Mouse (Mus musculus): ENCODE measurements around the gene Pde8b. TPM values are rescaled to one million over a fixed set of nuclear protein-coding genes. Genes with fewer than 3 reads are reported as not detected.
A peak's percentile ranks its signal among the peaks of the same experiment; 100 is the strongest.

Pde8b gene
- total RNA-seq, 2 experiments from 2014 or later = 72.0 to 77.5 TPM

GRCm38 (mm10) chr13:95019345-95019744 lies 230.8 kb downstream of the Pde8b start:
- no peak for DNase-seq

DNA sequence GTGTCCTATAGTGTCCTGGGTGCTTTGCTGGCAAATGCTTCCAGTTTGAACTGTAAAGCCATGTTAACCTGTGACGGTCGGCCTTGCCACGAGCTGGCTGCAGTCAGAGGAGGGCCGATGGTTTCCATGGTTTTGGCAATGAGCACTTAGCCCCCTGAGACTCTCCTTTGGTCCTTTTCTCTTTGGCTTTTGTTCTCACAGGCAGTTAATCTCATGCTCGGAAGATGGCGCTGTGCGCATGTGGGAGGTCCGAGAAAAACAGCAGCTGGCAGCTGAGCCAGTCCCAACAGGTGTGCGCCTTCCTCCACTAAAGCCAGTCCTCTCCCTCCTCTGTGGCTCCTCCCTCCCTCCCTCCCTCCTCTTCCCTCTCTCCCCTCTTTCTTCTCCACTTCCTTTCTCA lies 232.2 kb downstream of the Pde8b start:
- peak; percentile 74 for DNase-seq

GRCm38 (mm10) chr13:95017278-95017677 lies 232.9 kb downstream of the Pde8b start:
- no peak for DNase-seq

- no peak for DNase-seq
These were observed 238.4 kb downstream of the Pde8b start for GRCm38 (mm10) chr13:95011546-95012257.

DNA sequence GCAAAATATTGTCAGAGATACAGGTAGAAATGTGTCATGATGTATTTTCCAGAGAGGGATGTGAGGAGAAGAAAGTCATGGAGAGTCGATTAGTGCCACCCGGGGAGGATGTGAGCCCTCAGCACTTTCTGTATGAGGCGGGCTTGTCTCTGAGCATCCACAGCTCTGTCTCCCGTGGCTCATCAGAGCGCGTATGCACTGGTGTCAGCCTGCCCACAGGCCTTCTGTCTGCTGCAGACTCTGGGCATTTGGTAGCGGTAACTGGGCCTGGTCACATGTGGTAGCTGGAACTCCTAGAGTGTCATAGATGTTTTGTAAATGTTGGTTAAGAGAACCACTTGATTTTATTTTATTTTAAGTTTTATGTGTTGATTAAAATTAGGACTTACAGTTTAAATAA lies 240.9 kb downstream of the Pde8b start:
- no peak for DNase-seq

- DNase-seq = no peak
These were observed 242.9 kb downstream of the Pde8b start for GRCm38 (mm10) chr13:95007281-95007680.

GRCm38 (mm10) chr13:94990516-94990915 lies 259.6 kb downstream of the Pde8b start:
- DNase-seq = no peak

GRCm38 (mm10) chr13:94979081-94979480 lies 271.1 kb downstream of the Pde8b start:
- no peak for DNase-seq

DNA sequence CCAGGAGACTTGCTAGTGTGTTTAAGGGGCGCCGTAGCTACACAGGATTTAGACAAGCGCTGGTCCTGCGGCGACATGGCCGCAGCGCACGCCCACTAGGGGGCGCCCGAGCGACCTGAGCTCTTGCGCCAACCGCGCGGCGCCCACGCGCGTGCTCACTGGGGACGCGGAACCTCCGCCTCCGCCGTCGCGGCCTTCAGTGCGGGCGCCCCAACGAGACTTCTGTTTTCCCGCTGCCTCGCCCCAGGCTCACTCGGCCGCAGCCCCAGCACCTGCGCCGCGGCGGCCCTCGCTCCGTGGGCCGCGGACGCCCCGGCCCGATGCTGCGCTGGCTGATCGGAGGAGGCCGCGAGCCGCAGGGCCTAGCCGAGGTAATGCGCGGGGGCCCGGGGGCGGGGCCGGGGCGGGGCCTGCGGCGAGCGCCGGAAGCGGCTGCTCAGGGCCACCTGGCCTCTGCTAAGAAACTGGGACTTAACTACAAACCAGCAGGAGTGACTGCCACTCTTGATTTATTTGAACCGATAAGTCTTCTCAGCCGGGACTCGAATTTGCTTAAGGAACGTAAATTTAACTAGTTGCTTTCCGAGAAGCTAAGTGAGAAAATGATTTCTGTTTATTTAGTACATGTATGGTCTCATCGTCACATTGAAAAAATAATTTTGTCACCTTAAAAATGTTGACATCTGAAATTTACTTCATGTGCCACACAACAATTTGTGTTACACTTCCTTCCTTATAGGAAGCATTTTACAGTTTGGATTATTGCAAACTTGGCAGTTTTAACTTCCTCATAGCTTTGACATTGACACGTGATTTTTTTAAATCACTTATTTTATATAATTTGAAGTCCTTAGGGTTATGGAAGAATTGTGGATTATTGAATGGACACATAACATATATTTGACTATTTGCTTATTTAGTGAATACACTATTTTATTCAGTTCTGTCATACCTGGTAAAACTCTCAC lies 273.6 kb downstream of the Pde8b start, which contains the start of gene Wdr41:
TSS of gene Wdr41 (plus strand) at position 126 of the 968 bp plus-strand sequence.
- peak; percentile 95 for DNase-seq

DNA sequence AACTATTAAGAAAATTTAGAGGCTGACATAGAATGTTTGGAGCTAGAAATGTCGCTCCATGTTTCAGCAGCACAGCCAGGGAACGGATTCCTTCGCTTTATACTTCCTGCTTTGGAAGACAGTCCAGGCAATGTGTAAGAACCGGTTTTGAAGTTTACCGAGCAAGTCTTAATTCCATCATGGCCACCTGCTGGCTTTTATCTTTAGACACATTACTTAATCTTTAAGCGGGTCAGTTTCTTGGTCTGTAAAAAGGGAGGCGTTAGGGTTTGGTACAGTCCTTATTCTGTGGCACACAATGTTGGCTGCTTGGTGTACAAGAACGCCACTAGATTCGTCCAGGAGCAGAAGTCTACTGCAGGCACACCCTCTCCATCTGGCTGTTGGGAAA lies 274.3 kb downstream of the Pde8b start:
- DNase-seq = no peak

Other genes starting within 250 kb of the Pde8b start
- 10 to 100 TPM; 34.9 to 36.3 TPM for gene Zbed3, start 73.3 kb upstream of the Pde8b start, total RNA-seq (2021)
- gene Aggf1, start 125.0 kb upstream of the Pde8b start, total RNA-seq (2021) = 10 to 100 TPM; 30.0 to 36.7 TPM
- gene Crhbp, start 194.6 kb upstream of the Pde8b start, total RNA-seq (2021) = not detected
- not detected for gene S100z, start 228.4 kb upstream of the Pde8b start, total RNA-seq (2021)